Mouse (Mus musculus): ENCODE results near the gene Pax9. TPM values are rescaled to one million over a fixed set of nuclear protein-coding genes. Genes with fewer than 3 reads are reported as not detected.

Gene Pax9
- polyA plus RNA-seq, 1 experiment from 2014 or later, result not detected

GRCm38 (mm10) chr12:56699351-56699750 lies 7.8 kb downstream of the Pax9 start:
- no peak for ATAC-seq
- H3K36me3 ChIP-seq (ENCODE audit: poor library complexity, severe bottlenecking), result no peaks in the 10 kb centered on the region
- H3K27ac ChIP-seq, result no peak overlapping the region
- H3K9me3 ChIP-seq (replicated peaks), result no peaks in the 10 kb centered on the region
- WGBS, result 3% methylated on average over 3 of the region's 3 CpGs
- no peak overlapping the region for H3K9ac ChIP-seq
- H3K4me2 ChIP-seq, result no peak overlapping the region
- H3K4me3 ChIP-seq, result no peak overlapping the region
- H3K4me1 ChIP-seq, result peaks cover 22% of the 10 kb centered on the region
- peaks cover 87% of the 10 kb centered on the region for H3K27me3 ChIP-seq

GRCm38 (mm10) chr12:56699915-56700900 lies 8.6 kb downstream of the Pax9 start:
- Histone ChIP-seq H3K27ac (no peak overlapping the region), H3K27me3 (peaks cover 87% of the 10 kb centered on the region), H3K4me1 (peaks cover 22% of the 10 kb centered on the region), H3K36me3 (ENCODE audit: poor library complexity, severe bottlenecking) (no peaks in the 10 kb centered on the region), H3K4me3 (no peak overlapping the region), H3K9me3 (replicated peaks) (no peaks in the 10 kb centered on the region), H3K4me2 (no peak overlapping the region), H3K9ac (no peak overlapping the region)
- no peak for ATAC-seq
- 3% methylated on average over 44 of the region's 44 CpGs for WGBS

- Histone ChIP-seq H3K4me3 (no peak overlapping the region), H3K9ac (no peak overlapping the region), H3K36me3 (ENCODE audit: poor library complexity, severe bottlenecking) (no peaks in the 10 kb centered on the region), H3K4me1 (peaks cover 15% of the 10 kb centered on the region), H3K27ac (no peak overlapping the region), H3K4me2 (no peak overlapping the region), H3K9me3 (replicated peaks) (no peaks in the 10 kb centered on the region), H3K27me3 (peaks cover 87% of the 10 kb centered on the region)
- 3% methylated on average over 6 of the region's 6 CpGs for WGBS
- ATAC-seq, result no peak
Observed at GRCm38 (mm10) chr12:56701004-56701403, 9.4 kb downstream of the Pax9 start.

GRCm38 (mm10) chr12:56717971-56718706 lies 26.6 kb downstream of the Pax9 start:
- H3K4me1 ChIP-seq, result no peaks in the 10 kb centered on the region; the same call in 1 of the 2 replicates
- no peak overlapping the region for H3K4me2 ChIP-seq
- H3K4me3 ChIP-seq, result no peak overlapping the region
- no peaks in the 10 kb centered on the region for H3K9me3 ChIP-seq (replicated peaks)
- no peak for ATAC-seq
- WGBS, result 7% methylated on average over 14 of the region's 14 CpGs
- no peaks in the 10 kb centered on the region for H3K36me3 ChIP-seq (ENCODE audit: poor library complexity, severe bottlenecking)
- H3K27ac ChIP-seq, result no peak overlapping the region
- no peak overlapping the region for H3K9ac ChIP-seq
- peaks cover 44% of the 10 kb centered on the region for H3K27me3 ChIP-seq

GRCm38 (mm10) chr12:56718707-56719051 lies 27.1 kb downstream of the Pax9 start:
- H3K27me3 ChIP-seq, result peaks cover 43% of the 10 kb centered on the region

GRCm38 (mm10) chr12:56727631-56728030 lies 36.1 kb downstream of the Pax9 start:
- H3K4me3 ChIP-seq, result no peak overlapping the region
- H3K4me1 ChIP-seq, result no peaks in the 10 kb centered on the region
- no peak for ATAC-seq
- no peaks in the 10 kb centered on the region for H3K9me3 ChIP-seq (replicated peaks)
- no peak overlapping the region for H3K4me2 ChIP-seq
- H3K27me3 ChIP-seq, result 0 out of 2 replicates have a peak, but pooled peaks cover 2% of the 10 kb centered on the region
- H3K27ac ChIP-seq, result no peak overlapping the region
- 21% methylated on average over 4 of the region's 4 CpGs for WGBS
- H3K9ac ChIP-seq, result no peak overlapping the region
- H3K36me3 ChIP-seq (ENCODE audit: poor library complexity, severe bottlenecking), result no peaks in the 10 kb centered on the region

More at GRCm38 (mm10) chr12:56718707-56719051, 27.1 kb downstream of the Pax9 start:
- no peaks in the 10 kb centered on the region; the same call in 1 of the 2 replicates for H3K4me1 ChIP-seq
- H3K36me3 ChIP-seq (ENCODE audit: poor library complexity, severe bottlenecking), result no peaks in the 10 kb centered on the region
- H3K9me3 ChIP-seq (replicated peaks), result no peaks in the 10 kb centered on the region
- no peak overlapping the region for H3K27ac ChIP-seq
- H3K4me2 ChIP-seq, result no peak overlapping the region
- no peak for ATAC-seq
- WGBS, result 32% methylated on average over 6 of the region's 6 CpGs
- no peak overlapping the region for H3K9ac ChIP-seq
- no peak overlapping the region for H3K4me3 ChIP-seq

- Histone ChIP-seq H3K27me3 (no peaks in the 10 kb centered on the region), H3K9ac (no peak overlapping the region), H3K4me1 (no peaks in the 10 kb centered on the region), H3K9me3 (replicated peaks) (no peaks in the 10 kb centered on the region), H3K4me2 (no peak overlapping the region), H3K27ac (no peak overlapping the region), H3K36me3 (ENCODE audit: poor library complexity, severe bottlenecking) (no peaks in the 10 kb centered on the region), H3K4me3 (no peak overlapping the region)
- no peak for ATAC-seq
- 93% methylated on average over 4 of the region's 4 CpGs for WGBS
Observed at GRCm38 (mm10) chr12:56737104-56737503, 45.5 kb downstream of the Pax9 start.

Other genes with a start within 250 kb of the Pax9 start
- 12.4 and 22.6 TPM in 2 replicates for gene Nkx2-1, start 154.9 kb upstream of the Pax9 start, polyA plus RNA-seq (2015; fragmentation: Nextera tagmentation; extraction: Ambion mirVana)
- gene Nkx2-9, start 78.5 kb upstream of the Pax9 start, polyA plus RNA-seq (2015; fragmentation: Nextera tagmentation; extraction: Ambion mirVana), result 0.43 and 1.0 TPM in 2 replicates